Mouse (Mus musculus) CH12.LX (cell line): Measurements from ENCODE around the gene Gm9922. TPM values are rescaled to one million over a fixed set of nuclear protein-coding genes. Genes with fewer than 3 reads are reported as not detected.

Experiments
- DNase-seq: peaks from one replicate; pipeline ENCODE4 v3.0.0-alpha.2; 2013; ENCODE audit errors: extremely low read depth
- H3K27ac ChIP-seq: 2 replicates; pipeline ENCODE4 v1.5.1; 2012; ENCODE audit warnings: low read depth, mild to moderate bottlenecking, control low read depth, moderate library complexity; ENCODE audit not compliant: insufficient read depth
- H3K27me3 ChIP-seq: replicated peaks from 2 replicates; pipeline ENCODE3; 2012; ENCODE audit warnings: inconsistent platforms
- H3K36me3 ChIP-seq, 2 experiments: replicated peaks in 1 of 2; 2 replicates each; pipeline versions ENCODE3 to v1.6.1; 2012; ENCODE audit warnings: inconsistent platforms in 1 of 2, low read length in 1 of 2, mild to moderate bottlenecking in 1 of 2, mixed read lengths in 1 of 2, moderate library complexity in 1 of 2; ENCODE audit not compliant: control insufficient read depth in 1 of 2, insufficient read depth in 1 of 2
- H3K4me1 ChIP-seq, 2 experiments: 2 replicates each; pipeline ENCODE4 v1.6.1; 2012; ENCODE audit warnings: inconsistent platforms in 1 of 2, moderate library complexity in 1 of 2; ENCODE audit not compliant: insufficient read depth in 2 of 2, control insufficient read depth in 1 of 2
- H3K4me2 ChIP-seq: 2 replicates; pipeline ENCODE4 v1.6.1; 2012; ENCODE audit warnings: low read depth, mild to moderate bottlenecking, control low read depth; ENCODE audit not compliant: poor library complexity, insufficient read depth, severe bottlenecking
- H3K4me3 ChIP-seq, 3 experiments: fragments of 150-350 bp in 1 of 3; sonication (generic) in 1 of 3; replicated peaks in 1 of 3; 2 replicates each; pipeline versions ENCODE3 to v1.5.1; 2011 to 2012; ENCODE audit warnings: low read depth in 2 of 3, low read length in 2 of 3, mild to moderate bottlenecking in 2 of 3, moderate library complexity in 2 of 3, control low read depth in 1 of 3, improper control_type of control experiment in 1 of 3, inconsistent platforms in 1 of 3, mixed read lengths in 1 of 3; ENCODE audit not compliant: poor library complexity in 1 of 3
- H3K79me2 ChIP-seq: replicated peaks from 2 replicates; pipeline ENCODE4 v1.6.1; 2012; ENCODE audit warnings: mild to moderate bottlenecking, moderate library complexity; ENCODE audit not compliant: control insufficient read depth, poor library complexity, insufficient read depth, severe bottlenecking; ENCODE audit errors: extremely low read depth
- H3K9ac ChIP-seq: 2 replicates; pipeline ENCODE4 v1.6.1; 2012; ENCODE audit warnings: low read depth, mild to moderate bottlenecking, control low read depth, moderate library complexity; ENCODE audit not compliant: insufficient read depth
- H3K9me3 ChIP-seq: replicated peaks from 2 replicates; pipeline ENCODE3; 2012; ENCODE audit warnings: low read length, inconsistent platforms, mixed read lengths
- BHLHE40 ChIP-seq: IDR thresholded peaks from 2 replicates; pipeline ENCODE4 v1.6.1; 2011; ENCODE audit warnings: mild to moderate bottlenecking, low read depth, low read length, improper control_type of control experiment
- CHD1 ChIP-seq: IDR thresholded peaks from 2 replicates; pipeline ENCODE4 v1.6.1; 2012; ENCODE audit warnings: low read depth, low read length, improper control_type of control experiment, inconsistent platforms
- CTCF ChIP-seq, 2 experiments: IDR thresholded peaks in 1 of 2; conservative IDR thresholded peaks in 1 of 2; 2 replicates each; pipeline ENCODE4 v1.5.1; 2011 to 2012; ENCODE audit warnings: low read depth in 2 of 2, low read length in 2 of 2, improper control_type of control experiment in 1 of 2, inconsistent platforms in 1 of 2, mild to moderate bottlenecking in 1 of 2, moderate library complexity in 1 of 2
- E2F4 ChIP-seq: IDR thresholded peaks from 2 replicates; pipeline ENCODE4 v1.6.1; 2011; ENCODE audit warnings: low read depth, low read length, improper control_type of control experiment; ENCODE audit not compliant: insufficient replicate concordance
- ELF1 ChIP-seq: IDR thresholded peaks from 2 replicates; pipeline ENCODE4 v1.6.1; 2014; ENCODE audit warnings: low read depth, mild to moderate bottlenecking, inconsistent platforms, low read length, improper control_type of control experiment
- EP300 ChIP-seq: IDR thresholded peaks from 2 replicates; pipeline ENCODE4 v1.6.1; 2011; ENCODE audit warnings: low read length, improper control_type of control experiment
- GABPA ChIP-seq: IDR thresholded peaks from 2 replicates; pipeline ENCODE4 v1.6.1; 2012; ENCODE audit warnings: low read depth, low read length, improper control_type of control experiment, inconsistent platforms; ENCODE audit not compliant: insufficient replicate concordance
- IRF4 ChIP-seq: IDR thresholded peaks from 2 replicates; pipeline ENCODE4 v1.6.1; 2014; ENCODE audit warnings: low read depth, mild to moderate bottlenecking, inconsistent platforms, low read length, improper control_type of control experiment
- JUND ChIP-seq: conservative IDR thresholded peaks from 2 replicates; pipeline ENCODE4 v1.6.1; 2011; ENCODE audit warnings: low read depth, low read length, improper control_type of control experiment
- KAT2A ChIP-seq: IDR thresholded peaks from 2 replicates; pipeline ENCODE4 v1.6.1; 2012; ENCODE audit warnings: low read length, improper control_type of control experiment, inconsistent platforms; ENCODE audit not compliant: insufficient replicate concordance
- MAX ChIP-seq: IDR thresholded peaks from 2 replicates; pipeline ENCODE4 v1.6.1; 2011; ENCODE audit warnings: low read length, improper control_type of control experiment
- MEF2A ChIP-seq: IDR thresholded peaks from 2 replicates; pipeline ENCODE4 v1.6.1; 2014; ENCODE audit warnings: low read depth, mild to moderate bottlenecking, inconsistent platforms, low read length, improper control_type of control experiment, borderline replicate concordance
- MYC ChIP-seq: IDR thresholded peaks from 2 replicates; pipeline ENCODE4 v1.6.1; 2011; ENCODE audit warnings: low read depth, mild to moderate bottlenecking, improper control_type of control experiment, low read length
- PAX5 ChIP-seq: IDR thresholded peaks from 2 replicates; pipeline ENCODE4 v1.6.1; 2012; ENCODE audit warnings: low read length, inconsistent platforms, mixed read lengths
- POLR2A ChIP-seq: IDR thresholded peaks from 2 replicates; pipeline ENCODE4 v1.6.1; 2011; ENCODE audit warnings: low read depth, mild to moderate bottlenecking, improper control_type of control experiment, low read length
- POLR2AphosphoS2 ChIP-seq: IDR thresholded peaks from 2 replicates; pipeline ENCODE4 v1.6.1; 2011; ENCODE audit warnings: low read depth, low read length, improper control_type of control experiment
- RAD21 ChIP-seq: IDR thresholded peaks from 2 replicates; pipeline ENCODE4 v1.6.1; 2011; ENCODE audit warnings: low read depth, mild to moderate bottlenecking, low read length, improper control_type of control experiment, moderate library complexity
- RCOR1 ChIP-seq: conservative IDR thresholded peaks from 2 replicates; pipeline ENCODE4 v1.6.1; 2012; ENCODE audit warnings: low read depth, mild to moderate bottlenecking, inconsistent platforms, low read length, improper control_type of control experiment
- SIN3A ChIP-seq: IDR thresholded peaks from 2 replicates; pipeline ENCODE4 v1.6.1; 2012; ENCODE audit warnings: low read length, improper control_type of control experiment, inconsistent platforms
- SMC3 ChIP-seq: IDR thresholded peaks from 2 replicates; pipeline ENCODE4 v1.6.1; 2011; ENCODE audit warnings: low read depth, low read length, improper control_type of control experiment
- TBP ChIP-seq: conservative IDR thresholded peaks from 2 replicates; pipeline ENCODE4 v1.6.1; 2011; ENCODE audit warnings: low read depth, low read length, improper control_type of control experiment
- UBTF ChIP-seq: IDR thresholded peaks from 2 replicates; pipeline ENCODE4 v1.6.1; 2012; ENCODE audit warnings: low read depth, mild to moderate bottlenecking, inconsistent platforms, low read length, improper control_type of control experiment, moderate library complexity
- USF1 ChIP-seq: IDR thresholded peaks from 2 replicates; pipeline ENCODE4 v1.6.1; 2014; ENCODE audit warnings: low read depth, mild to moderate bottlenecking, inconsistent platforms, low read length, improper control_type of control experiment
- ZC3H11A ChIP-seq: IDR thresholded peaks from 2 replicates; pipeline ENCODE4 v1.6.1; 2012; ENCODE audit warnings: low read depth, mild to moderate bottlenecking, inconsistent platforms, low read length, improper control_type of control experiment
- ZMIZ1 ChIP-seq: IDR thresholded peaks from 2 replicates; pipeline ENCODE4 v1.6.1; 2012; ENCODE audit warnings: low read depth, mild to moderate bottlenecking, inconsistent platforms, low read length, improper control_type of control experiment
- ZNF384 ChIP-seq: IDR thresholded peaks from 2 replicates; pipeline ENCODE4 v1.6.1; 2012; ENCODE audit warnings: low read depth, low read length, improper control_type of control experiment, inconsistent platforms
- dilution Hi-C: fragments of 300-500 bp; cut with MboI; formaldehyde crosslinking; loops from 2 replicates; pipeline ENCODE4 v1.14.3; 2020; ENCODE audit warnings: low sequenced_read_pairs; ENCODE audit not compliant: extremely low pct_unique_long_range_greater_than_20kb, extremely low pct_ligation_motif_present
- in situ Hi-C: fragments of 300-500 bp; cut with MboI; formaldehyde crosslinking; loops from 3 replicates; pipeline ENCODE4 v1.14.3; 2019; ENCODE audit warnings: low sequenced_read_pairs, low pct_ligation_motif_present, low pct_unique_long_range_greater_than_20kb, mixed read lengths
- polyA plus RNA-seq: library from polyadenylated mRNA; unstranded; fragments of >175 nt; gene quantifications from 2 replicates; pipeline ENCODE4 v1.2.1, GENCODE M21; 2012; ENCODE audit warnings: low read depth; ENCODE audit not compliant: insufficient read length
- total RNA-seq, 2 experiments: library from RNA; depleted of rRNA; stranded (reverse); fragments of 300-350 nt in 1 of 2; fragments of >200 nt in 1 of 2; gene quantifications; 2 replicates each; pipeline ENCODE4 v1.2.3; 2012 to 2014

Gm9922 gene
- total and polyA plus RNA-seq, 3 experiments = 0.64 to 0.76 TPM; not detected in 1

GRCm38 (mm10) chr14:101774631-101775030, 45.0 kb upstream of the Gm9922 start:
- in situ Hi-C loops (no loop called here), dilution Hi-C loops (no loop called here)
- no peaks in the 10 kb centered on the region for H3K27me3 ChIP-seq
- no peak overlapping the region for H3K4me2 ChIP-seq
- H3K79me2 ChIP-seq = no peaks in the 10 kb centered on the region
- no peaks in the 10 kb centered on the region for H3K9me3 ChIP-seq
- DNase-seq = peak; percentile 60
- H3K27ac ChIP-seq = no peak overlapping the region
- no peak overlapping the region for H3K4me3 ChIP-seq
- TF ChIP-seq ZMIZ1 = no peak
- peak; percentile 40 to 66; a peak in 2 of 4 replicates for TF ChIP-seq CTCF (conservative IDR thresholded peaks at IDR 0.05 in 1 of 2, IDR thresholded peaks at IDR 0.05 in 1 of 2; ENCODE audit: low read depth in 2 of 2, low read length in 2 of 2)
- TF ChIP-seq RAD21 = peak; percentile 41
- TF ChIP-seq IRF4 = no peak
- no peak for TF ChIP-seq KAT2A
- TF ChIP-seq SMC3 = peak; percentile 39
- no peak for TF ChIP-seq JUND
- TF ChIP-seq BHLHE40 = no peak
- TF ChIP-seq POLR2A = no peak
- no peak for TF ChIP-seq ELF1
- no peak for TF ChIP-seq POLR2AphosphoS2
- no peak for TF ChIP-seq TBP
- no peak for TF ChIP-seq MAX
- no peak for TF ChIP-seq RCOR1
- peaks cover 2 to 12% of the 10 kb centered on the region in 2 experiments; a peak in 3 of 4 replicates for H3K4me1 ChIP-seq
- H3K9ac ChIP-seq = no peak overlapping the region
- H3K36me3 ChIP-seq = no peaks in the 10 kb centered on the region

GRCm38 (mm10) chr14:101771756-101772155, 42.1 kb upstream of the Gm9922 start:
- no peak overlapping the region for H3K9ac ChIP-seq
- no peak overlapping the region for H3K4me2 ChIP-seq
- no peaks in the 10 kb centered on the region for H3K9me3 ChIP-seq
- in situ Hi-C loops (no loop called here), dilution Hi-C loops (no loop called here)
- H3K27ac ChIP-seq = no peak overlapping the region
- H3K4me3 ChIP-seq = no peak overlapping the region
- no peaks in the 10 kb centered on the region for H3K36me3 ChIP-seq
- TF ChIP-seq ZC3H11A = no peak
- no peak for TF ChIP-seq POLR2A
- no peak for TF ChIP-seq ELF1
- no peak for TF ChIP-seq UBTF
- no peak for TF ChIP-seq MEF2A
- TF ChIP-seq MYC = no peak
- TF ChIP-seq POLR2AphosphoS2 = no peak
- TF ChIP-seq USF1 = no peak
- TF ChIP-seq E2F4 = no peak
- no peak for TF ChIP-seq RAD21
- no peak for TF ChIP-seq GABPA
- TF ChIP-seq JUND = no peak
- no peak for TF ChIP-seq PAX5
- no peak for TF ChIP-seq SIN3A
- no peak for TF ChIP-seq ZNF384
- TF ChIP-seq SMC3 = no peak
- TF ChIP-seq CHD1 = no peak
- no peak for TF ChIP-seq EP300
- H3K79me2 ChIP-seq = no peaks in the 10 kb centered on the region
- no peaks in the 10 kb centered on the region for H3K27me3 ChIP-seq
- H3K4me1 ChIP-seq = peaks cover 2 to 12% of the 10 kb centered on the region in 2 experiments; a peak in 3 of 4 replicates
- DNase-seq = no peak
